Mouse (Mus musculus) small intestine, adult 2 months (tissue): Measurements from ENCODE around the gene Gins1. TPM values are rescaled to one million over a fixed set of nuclear protein-coding genes. Genes with fewer than 3 reads are reported as not detected.
"Not testable (repeated sequence)": the region's sequence is repeated elsewhere in the genome, so short reads cannot be mapped to it uniquely, and the experiment has no call there.

Experiments used
- H3K27ac ChIP-seq: fragments of 200-500 bp; 2 replicates; pipeline ENCODE4 v1.5.1; 2012; ENCODE audit warnings: low read depth, low read length, control low read depth, inconsistent platforms; ENCODE audit not compliant: insufficient read depth
- H3K27me3 ChIP-seq: fragments of 200-500 bp; 2 replicates; pipeline ENCODE4 v1.6.1; 2012; ENCODE audit warnings: mild to moderate bottlenecking, moderate library complexity, low read length, inconsistent platforms; ENCODE audit not compliant: control insufficient read depth, insufficient read depth
- H3K36me3 ChIP-seq: fragments of 200-500 bp; 2 replicates; pipeline ENCODE4 v1.6.1; 2012; ENCODE audit warnings: mild to moderate bottlenecking, low read length, control low read depth, inconsistent platforms; ENCODE audit not compliant: control insufficient read depth, insufficient read depth
- H3K4me1 ChIP-seq: fragments of 200-500 bp; 2 replicates; pipeline ENCODE4 v1.6.1; 2012; ENCODE audit warnings: low read length, inconsistent platforms, mixed read lengths; ENCODE audit not compliant: control insufficient read depth, insufficient read depth, insufficient read length
- H3K4me3 ChIP-seq: fragments of 200-500 bp; 2 replicates; pipeline ENCODE4 v1.5.1; 2012; ENCODE audit warnings: low read depth, mild to moderate bottlenecking, control low read depth, inconsistent platforms, low read length, moderate library complexity
- CTCF ChIP-seq: fragments of 200-500 bp; IDR thresholded peaks from 2 replicates; pipeline ENCODE4 v1.5.1; 2012; ENCODE audit warnings: low read depth, mild to moderate bottlenecking, control low read depth, inconsistent platforms, low read length, moderate library complexity, mixed read lengths; ENCODE audit not compliant: insufficient replicate concordance, insufficient read length; ENCODE audit errors: extremely low read depth
- POLR2A ChIP-seq: fragments of 200-500 bp; IDR thresholded peaks from 2 replicates; pipeline ENCODE4 v1.6.1; 2012; ENCODE audit warnings: low read depth, mild to moderate bottlenecking, control low read depth, inconsistent platforms, low read length, moderate library complexity
- WGBS: fragments of 180-500 bp; shearing (Covaris S2); methylation state at CpG from one replicate; pipeline ENCODE4 v1.1.7; 2018; 5-methylcytosine and 5-hydroxymethylcytosine counted together
- polyA plus RNA-seq: library from polyadenylated mRNA; depleted of rRNA; stranded (reverse); fragments of >200 nt; gene quantifications from 2 replicates; pipeline ENCODE4 v1.2.3, GENCODE M21; 2012

Gene Gins1
- polyA plus RNA-seq, 1 experiment, result 1.0 TPM

DNA sequence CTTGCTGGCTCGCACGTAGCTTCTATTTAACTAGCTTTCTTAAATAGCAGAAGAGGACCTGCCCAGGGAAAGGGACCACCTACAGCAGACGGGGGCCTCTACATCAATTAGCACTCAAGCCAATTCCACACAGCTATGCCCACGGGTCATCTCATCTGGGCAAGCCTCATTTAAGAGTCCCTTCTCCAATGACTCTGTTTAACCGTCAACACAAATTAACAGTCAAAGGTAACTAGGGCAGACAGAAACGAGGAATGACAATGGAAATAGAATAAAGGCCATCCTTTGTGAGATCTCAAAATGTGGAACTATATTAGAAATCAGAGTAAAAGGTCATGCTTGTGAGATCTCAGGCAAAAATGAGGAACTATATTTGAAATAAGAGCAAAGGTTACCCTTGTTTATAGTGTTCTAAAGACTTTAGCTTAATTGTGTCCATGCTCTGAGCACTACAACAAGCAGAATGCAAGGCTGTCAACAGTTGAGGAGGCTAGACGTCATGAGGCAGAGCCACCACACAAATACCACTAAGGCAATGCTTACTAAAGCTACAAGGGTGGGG, 9.4 kb upstream of the Gins1 start:
- H3K27ac ChIP-seq, result peak overlapping the region; percentile 65
- 84% methylated on average over 7 of the region's 7 CpGs for WGBS
- H3K27me3 ChIP-seq, result no peaks in the 10 kb centered on the region
- H3K4me1 ChIP-seq, result peaks cover 18% of the 10 kb centered on the region
- H3K4me3 ChIP-seq, result no peak overlapping the region
- TF ChIP-seq POLR2A, result no peak
- TF ChIP-seq CTCF, result no peak
- H3K36me3 ChIP-seq, result no peaks in the 10 kb centered on the region

GRCm38 (mm10) chr2:150900341-150900740, 4.9 kb upstream of the Gins1 start:
- 51% methylated on average over 6 of the region's 6 CpGs for WGBS
- no peak for TF ChIP-seq POLR2A
- TF ChIP-seq CTCF, result no peak

GRCm38 (mm10) chr2:150902347-150902746, 2.9 kb upstream of the Gins1 start:
- Histone ChIP-seq H3K36me3 (no peaks in the 10 kb centered on the region), H3K27ac (0 out of 2 replicates have a peak overlapping the region, but pooled peaks have one; percentile 27), H3K4me3 (peak overlapping the region; percentile 40; the same call in 1 of the 2 replicates), H3K4me1 (peaks cover 17% of the 10 kb centered on the region; the same call in 1 of the 2 replicates), H3K27me3 (no peaks in the 10 kb centered on the region)
- 72% methylated on average over 8 of the region's 8 CpGs for WGBS
- TF ChIP-seq POLR2A, result no peak
- no peak for TF ChIP-seq CTCF

More at GRCm38 (mm10) chr2:150900341-150900740, 4.9 kb upstream of the Gins1 start:
- H3K27ac ChIP-seq, result peak overlapping the region; percentile 40; the same call in 1 of the 2 replicates
- H3K4me1 ChIP-seq, result peaks cover 24% of the 10 kb centered on the region
- no peaks in the 10 kb centered on the region for H3K27me3 ChIP-seq
- H3K4me3 ChIP-seq, result no peak overlapping the region
- H3K36me3 ChIP-seq, result no peaks in the 10 kb centered on the region

DNA sequence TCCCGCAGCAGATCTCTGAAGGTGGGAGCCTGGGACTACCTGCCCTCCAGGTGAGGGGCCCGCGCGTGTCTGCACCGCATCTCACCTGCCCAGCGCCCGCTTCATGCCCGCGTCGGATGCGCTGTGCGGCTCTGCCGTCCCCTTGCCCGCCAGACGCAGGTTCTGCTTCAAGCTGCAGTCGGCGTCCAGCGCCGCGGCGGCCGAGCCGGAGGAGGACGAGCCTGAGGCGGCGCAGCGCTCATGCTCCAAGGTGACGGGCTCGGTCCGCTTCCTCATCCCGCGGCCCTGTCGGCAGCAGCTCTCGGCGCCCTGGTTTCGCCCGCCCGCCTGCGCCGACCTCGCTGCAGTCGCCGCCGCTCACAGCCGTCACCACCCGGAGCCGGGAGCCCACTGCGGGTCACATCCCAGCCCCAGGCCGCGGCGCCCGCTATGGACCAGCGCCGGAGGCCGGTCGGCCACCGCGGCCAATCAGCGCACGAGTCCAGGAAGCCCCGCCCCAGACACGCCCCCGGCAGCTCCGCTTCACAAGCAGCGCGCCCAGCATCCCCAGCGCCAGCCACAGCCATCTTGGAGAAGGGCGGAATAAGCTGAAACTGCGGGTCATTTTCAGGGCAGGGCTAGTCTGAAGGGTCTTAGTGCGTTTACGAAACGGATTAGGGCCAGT, 796 bp upstream of the Gins1 start, which contains the start of gene Abhd12:
Abhd12 (minus strand) TSS at position 470 of the 664 bp plus-strand sequence.
- Histone ChIP-seq H3K27ac (peak within 1 kb of the TSS; percentile 85), H3K4me1 (peaks cover 18% of the 10 kb centered on the region; the same call in 1 of the 2 replicates), H3K36me3 (no peaks in the 10 kb centered on the region), H3K4me3 (peak within 1 kb of the TSS; percentile 91), H3K27me3 (no peaks in the 10 kb centered on the region)
- under 1% methylated on average over 72 of the region's 72 CpGs for WGBS
- TF ChIP-seq CTCF, result no peak
- TF ChIP-seq POLR2A, result peak; percentile 96

GRCm38 (mm10) chr2:150908881-150909280, 3.7 kb downstream of the Gins1 start:
- peaks cover 12% of the 10 kb centered on the region; the same call in 1 of the 2 replicates for H3K4me1 ChIP-seq
- H3K27ac ChIP-seq, H3K27me3 ChIP-seq, H3K36me3 ChIP-seq, H3K4me3 ChIP-seq: not testable (repeated sequence)
- WGBS, result 42% methylated on average over 6 of the region's 6 CpGs

GRCm38 (mm10) chr2:150909429-150910039, 4.3 kb downstream of the Gins1 start:
- Histone ChIP-seq H3K4me3 (peak overlapping the region; percentile 85), H3K4me1 (peaks cover 13% of the 10 kb centered on the region; the same call in 1 of the 2 replicates), H3K27ac (peak overlapping the region; percentile 78), H3K27me3 (no peaks in the 10 kb centered on the region), H3K36me3 (no peaks in the 10 kb centered on the region)
- TF ChIP-seq CTCF (no peak), POLR2A (0 out of 2 replicates have a peak, but pooled peaks have one; percentile 31)
- under 1% methylated on average over 35 of the region's 35 CpGs for WGBS

DNA sequence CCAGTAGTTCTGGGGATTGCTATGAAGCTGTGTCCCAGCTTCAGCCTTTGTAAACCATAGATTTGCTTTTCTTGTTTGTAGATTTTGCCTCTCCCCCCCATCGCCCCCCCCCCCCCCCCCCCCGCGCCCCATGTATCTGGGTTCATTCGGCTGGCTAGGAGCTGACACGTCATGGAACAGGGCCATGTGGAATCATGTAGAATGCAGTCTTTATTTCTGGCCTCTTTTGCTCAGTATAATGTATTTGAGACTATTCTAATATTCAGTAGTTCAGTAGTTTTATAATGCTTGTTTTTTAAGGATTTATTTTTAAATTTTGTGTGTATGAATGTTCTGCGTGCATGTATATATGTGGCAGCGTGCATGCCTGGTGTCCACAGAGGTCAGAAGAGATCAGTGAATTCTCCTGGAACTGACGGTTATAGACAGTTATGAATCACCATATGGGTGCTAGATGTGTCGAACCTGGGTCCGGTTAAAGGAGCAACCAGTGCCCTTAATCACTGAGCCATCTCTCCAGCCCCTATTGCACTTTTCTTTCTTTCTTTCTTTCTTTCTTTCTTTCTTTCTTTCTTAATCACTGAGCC, 5.2 kb downstream of the Gins1 start:
- no peak overlapping the region for H3K4me3 ChIP-seq
- no peaks in the 10 kb centered on the region for H3K36me3 ChIP-seq
- WGBS, result 27% methylated on average over 10 of the region's 10 CpGs
- TF ChIP-seq POLR2A (no peak), CTCF (no peak)
- H3K27me3 ChIP-seq, result no peaks in the 10 kb centered on the region
- H3K27ac ChIP-seq, result no peak overlapping the region
- H3K4me1 ChIP-seq, result peaks cover 13% of the 10 kb centered on the region; the same call in 1 of the 2 replicates
